Mouse (Mus musculus) forebrain, embryonic 11.5 days (tissue): ENCODE results near the gene Tm9sf3. TPM values are rescaled to one million over a fixed set of nuclear protein-coding genes. Genes with fewer than 3 reads are reported as not detected.
"Not testable (repeated sequence)": the region's sequence is repeated elsewhere in the genome, so short reads cannot be mapped to it uniquely, and the experiment has no call there.

Source experiments
- ATAC-seq: fragments of 200-750 bp; cut with Nextera tagmentation; replicated peaks from 2 replicates; pipeline ENCODE4 v1.8.0; 2017; ENCODE audit warnings: moderate TSS enrichment; ENCODE audit not compliant: low FRiP score
- DNase-seq: peaks from one replicate; pipeline ENCODE4 v3.0.0-alpha.2; 2017; ENCODE audit warnings: low spot score
- H3K27ac ChIP-seq: fragments of 300-500 bp; sonication (generic); 2 replicates; pipeline ENCODE4 v1.5.1; 2014; ENCODE audit warnings: low read depth, low read length
- H3K27me3 ChIP-seq: fragments of 300-500 bp; sonication (generic); 2 replicates; pipeline ENCODE4 v1.6.1; 2014; ENCODE audit warnings: mild to moderate bottlenecking, low read length, mixed read lengths; ENCODE audit not compliant: control insufficient read depth, insufficient read depth
- H3K36me3 ChIP-seq: fragments of 300-500 bp; sonication (generic); 2 replicates; pipeline ENCODE4 v1.6.1; 2014; ENCODE audit warnings: mild to moderate bottlenecking, low read length, moderate library complexity, mixed read lengths; ENCODE audit not compliant: control insufficient read depth, insufficient read depth
- H3K4me1 ChIP-seq: fragments of 300-500 bp; sonication (generic); replicated peaks from 2 replicates; pipeline ENCODE4 v1.6.1; 2014; ENCODE audit warnings: low read length, mixed read lengths; ENCODE audit not compliant: control insufficient read depth, insufficient read depth
- H3K4me2 ChIP-seq: fragments of 300-500 bp; sonication (generic); 2 replicates; pipeline ENCODE4 v1.6.1; 2014; ENCODE audit warnings: low read depth, mild to moderate bottlenecking, low read length, moderate library complexity, mixed read lengths; ENCODE audit not compliant: severe bottlenecking
- H3K4me3 ChIP-seq: fragments of 300-500 bp; sonication (generic); 2 replicates; pipeline ENCODE4 v1.5.1; 2014; ENCODE audit warnings: low read depth, low read length
- H3K9ac ChIP-seq: fragments of 300-500 bp; sonication (generic); 2 replicates; pipeline ENCODE4 v1.6.1; 2014; ENCODE audit warnings: low read length
- H3K9me3 ChIP-seq: fragments of 300-500 bp; sonication (generic); 2 replicates; pipeline ENCODE4 v1.6.1; 2016; ENCODE audit warnings: low read length, mixed read lengths; ENCODE audit not compliant: control insufficient read depth
- WGBS: fragments of 180-500 bp; shearing (Covaris S2); extraction: QIAGEN DNeasy Blood & Tissue Kit; methylation state at CpG from one replicate; pipeline ENCODE4 v1.1.7; 2014; 5-methylcytosine and 5-hydroxymethylcytosine counted together
- polyA plus RNA-seq: library from polyadenylated mRNA; unstranded; fragments of >200 nt; fragmentation: Nextera tagmentation; extraction: Ambion mirVana; gene quantifications from 2 replicates; pipeline ENCODE4 v1.2.1, GENCODE M21; 2014

Tm9sf3 gene
- polyA plus RNA-seq = 130 and 131 TPM in 2 replicates

GRCm38 (mm10) chr19:41263630-41264295 lies at the start of gene Tm9sf3:
TSS of gene Tm9sf3 (minus strand) at chr19:41263997.
- 1% methylated on average over 67 of the region's 98 CpGs for WGBS

GRCm38 (mm10) chr19:41312587-41312986 lies 48.8 kb upstream of the Tm9sf3 start:
- not testable (repeated sequence) for DNase-seq, H3K9ac ChIP-seq, ATAC-seq, H3K4me2 ChIP-seq, H3K9me3 ChIP-seq, H3K4me1 ChIP-seq, H3K36me3 ChIP-seq, H3K27me3 ChIP-seq, H3K27ac ChIP-seq, H3K4me3 ChIP-seq
- WGBS = 95% methylated on average over 8 of the region's 8 CpGs

More at GRCm38 (mm10) chr19:41263630-41264295, at the start of gene Tm9sf3:
- DNase-seq (peak; percentile 93), ATAC-seq (peak; percentile 92)
- Histone ChIP-seq H3K4me1 (peaks cover 2% of the 10 kb centered on the region; the same call in 1 of the 2 replicates), H3K9ac (peak within 1 kb of the TSS; percentile 95), H3K4me3 (peak within 1 kb of the TSS; percentile 96), H3K4me2 (peak within 1 kb of the TSS; percentile 58), H3K9me3 (no peaks in the 10 kb centered on the region), H3K36me3 (no peaks in the 10 kb centered on the region), H3K27ac (peak within 1 kb of the TSS; percentile 90), H3K27me3 (no peaks in the 10 kb centered on the region)

GRCm38 (mm10) chr19:41312027-41312426 lies 48.2 kb upstream of the Tm9sf3 start:
- H3K9ac ChIP-seq = no peak overlapping the region
- H3K36me3 ChIP-seq = no peaks in the 10 kb centered on the region
- no peak overlapping the region for H3K27ac ChIP-seq
- DNase-seq (no peak), ATAC-seq (no peak)
- H3K4me2 ChIP-seq = no peak overlapping the region
- H3K4me3 ChIP-seq = no peak overlapping the region
- H3K4me1 ChIP-seq = no peaks in the 10 kb centered on the region
- 82% methylated on average over 4 of the region's 4 CpGs for WGBS
- no peaks in the 10 kb centered on the region for H3K27me3 ChIP-seq
- no peaks in the 10 kb centered on the region for H3K9me3 ChIP-seq

DNA sequence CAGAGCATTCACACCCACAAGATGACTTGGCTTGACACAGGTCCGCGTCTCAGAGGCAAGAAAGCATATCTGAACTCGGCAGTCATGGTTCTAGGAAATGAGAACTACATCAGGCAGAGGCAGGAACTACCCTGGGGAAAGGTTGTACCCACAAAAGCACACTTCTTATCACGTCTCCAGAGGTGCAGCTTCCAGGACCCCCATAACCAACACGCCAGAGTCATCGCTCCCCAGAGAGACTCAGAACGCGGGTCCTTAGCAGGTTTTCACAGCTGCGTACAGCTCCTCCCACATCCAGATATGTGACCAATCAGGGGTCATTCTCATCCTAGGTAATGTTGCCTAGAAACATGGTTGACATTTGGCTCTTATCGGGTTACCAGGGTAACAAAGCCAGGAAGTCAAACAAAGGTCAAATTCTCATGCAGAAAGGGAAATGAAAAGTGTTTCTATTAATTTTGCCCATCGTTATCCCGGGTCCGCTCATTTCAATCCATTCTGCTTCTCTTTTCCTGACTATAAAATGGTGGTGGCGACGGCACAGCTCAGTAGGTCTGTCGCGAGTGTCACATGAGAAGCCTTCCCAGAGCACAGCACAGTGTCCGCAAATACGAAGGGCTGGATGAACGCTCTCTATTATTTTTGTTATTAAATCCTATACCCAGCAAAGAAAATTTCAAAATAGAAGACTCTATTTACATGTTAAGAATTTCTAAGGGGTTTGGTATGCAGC lies 47.3 kb upstream of the Tm9sf3 start:
- Histone ChIP-seq H3K4me1 (no peaks in the 10 kb centered on the region), H3K9ac (no peak overlapping the region), H3K4me2 (peak overlapping the region; percentile 49; the same call in 1 of the 2 replicates), H3K4me3 (peak overlapping the region; percentile 11), H3K36me3 (no peaks in the 10 kb centered on the region), H3K27ac (no peak overlapping the region), H3K27me3 (no peaks in the 10 kb centered on the region), H3K9me3 (no peaks in the 10 kb centered on the region)
- 34% methylated on average over 20 of the region's 20 CpGs for WGBS
- ATAC-seq (no peak; the same call in 1 of the 2 replicates), DNase-seq (no peak)

DNA sequence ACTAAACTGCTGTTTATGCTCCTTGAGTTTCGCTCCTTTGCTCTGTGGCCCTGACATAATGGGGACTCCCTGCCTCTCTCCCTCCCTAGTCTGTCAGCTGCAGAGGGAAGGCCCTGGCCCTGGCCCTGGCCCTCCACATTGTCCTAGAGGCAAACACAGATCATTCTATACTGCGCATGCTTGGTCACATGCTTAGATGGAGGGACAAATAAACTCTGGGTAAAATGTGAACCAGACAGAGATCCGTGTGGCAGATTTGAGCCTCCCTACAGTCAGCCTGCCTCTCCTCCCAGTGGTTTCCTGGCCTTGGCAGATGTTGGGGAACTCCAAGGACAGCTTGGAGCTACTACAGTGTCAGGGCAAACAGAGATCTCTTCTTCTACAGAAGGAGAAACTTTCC lies 40.1 kb upstream of the Tm9sf3 start:
- H3K4me3 ChIP-seq = no peak overlapping the region
- DNase-seq (no peak), ATAC-seq (no peak)
- H3K9me3 ChIP-seq = no peaks in the 10 kb centered on the region
- no peak overlapping the region for H3K27ac ChIP-seq
- H3K36me3 ChIP-seq = no peaks in the 10 kb centered on the region
- H3K4me2 ChIP-seq = no peak overlapping the region
- no peak overlapping the region for H3K9ac ChIP-seq
- WGBS = 71% methylated on average over 3 of the region's 3 CpGs
- no peaks in the 10 kb centered on the region; the same call in 1 of the 2 replicates for H3K4me1 ChIP-seq
- H3K27me3 ChIP-seq = no peaks in the 10 kb centered on the region

DNA sequence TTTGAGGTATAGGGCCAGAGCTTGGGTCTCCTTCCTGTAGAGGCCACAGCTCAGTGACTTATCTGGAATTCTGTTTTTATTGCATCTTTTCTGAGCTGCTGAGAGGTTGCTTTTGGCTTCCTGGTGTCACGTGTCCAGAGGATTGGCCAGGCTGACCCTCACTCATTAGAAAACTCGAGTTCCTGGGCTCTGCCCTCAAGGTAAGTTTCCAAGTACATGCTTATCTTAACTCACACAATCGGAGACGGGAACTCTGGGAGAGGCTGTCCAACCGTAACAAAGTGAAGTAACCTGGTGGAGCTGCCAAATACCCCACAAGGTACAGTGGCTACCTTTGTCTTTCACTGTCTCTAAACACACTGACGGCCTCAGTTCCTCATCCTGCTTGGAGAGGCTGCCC lies 39.6 kb upstream of the Tm9sf3 start:
- ATAC-seq (no peak), DNase-seq (no peak)
- H3K36me3 ChIP-seq = no peaks in the 10 kb centered on the region
- no peak overlapping the region for H3K9ac ChIP-seq
- no peaks in the 10 kb centered on the region; the same call in 1 of the 2 replicates for H3K4me1 ChIP-seq
- no peak overlapping the region for H3K27ac ChIP-seq
- 71% methylated on average over 6 of the region's 6 CpGs for WGBS
- no peak overlapping the region for H3K4me2 ChIP-seq
- H3K27me3 ChIP-seq = no peaks in the 10 kb centered on the region
- no peaks in the 10 kb centered on the region for H3K9me3 ChIP-seq
- H3K4me3 ChIP-seq = no peak overlapping the region

- no peak overlapping the region for H3K9ac ChIP-seq
- no peaks in the 10 kb centered on the region; the same call in 1 of the 2 replicates for H3K4me1 ChIP-seq
- H3K4me2 ChIP-seq = no peak overlapping the region
- no peak for DNase-seq
- no peaks in the 10 kb centered on the region for H3K36me3 ChIP-seq
- no peaks in the 10 kb centered on the region for H3K27me3 ChIP-seq
- no peak overlapping the region for H3K4me3 ChIP-seq
- no peaks in the 10 kb centered on the region for H3K9me3 ChIP-seq
- ATAC-seq = no peak
- 81% methylated on average over 6 of the region's 6 CpGs for WGBS
- no peak overlapping the region for H3K27ac ChIP-seq
Measured at GRCm38 (mm10) chr19:41301856-41302255, 38.1 kb upstream of the Tm9sf3 start.

GRCm38 (mm10) chr19:41299446-41299845 lies 35.6 kb upstream of the Tm9sf3 start:
- Histone ChIP-seq H3K4me1 (no peaks in the 10 kb centered on the region; the same call in 1 of the 2 replicates), H3K4me2 (no peak overlapping the region), H3K4me3 (no peak overlapping the region), H3K9me3 (no peaks in the 10 kb centered on the region), H3K27me3 (no peaks in the 10 kb centered on the region), H3K36me3 (no peaks in the 10 kb centered on the region), H3K9ac (no peak overlapping the region), H3K27ac (no peak overlapping the region)
- ATAC-seq (no peak), DNase-seq (no peak)
- 89% methylated on average over 8 of the region's 8 CpGs for WGBS
